Mouse (Mus musculus) right cerebral cortex, postnatal 25 days (tissue): ENCODE measurements around the gene Itgb2.
A peak's percentile ranks its signal among the peaks of the same experiment; 100 is the strongest.

Source experiments
- DNase-seq: peaks from one replicate; pipeline ENCODE4 v3.0.0; 2022

Itgb2 gene

DNA sequence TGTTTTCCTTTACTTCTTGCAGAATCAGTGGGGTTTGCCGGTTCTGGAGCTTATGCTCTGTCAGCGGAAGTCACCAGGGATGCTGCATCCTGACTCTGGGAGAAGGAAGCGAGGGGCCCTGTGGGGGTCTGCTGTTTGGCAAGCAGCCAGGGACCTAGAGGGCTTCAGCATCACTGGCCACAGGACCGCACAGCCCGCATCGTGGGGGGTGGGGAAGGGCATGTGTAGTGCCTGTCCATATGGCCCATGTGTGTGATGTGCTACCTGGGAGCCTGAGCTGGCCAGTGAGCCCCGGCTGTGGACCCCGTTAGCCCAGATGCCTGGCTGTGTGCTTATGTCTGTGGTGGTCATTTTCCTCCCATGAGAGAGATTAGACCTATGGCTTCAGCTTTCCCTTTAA lies 59.7 kb downstream of the Itgb2 start:
- no peak for DNase-seq

GRCm38 (mm10) chr10:77590812-77591211 lies 60.8 kb downstream of the Itgb2 start:
- DNase-seq = no peak

DNA sequence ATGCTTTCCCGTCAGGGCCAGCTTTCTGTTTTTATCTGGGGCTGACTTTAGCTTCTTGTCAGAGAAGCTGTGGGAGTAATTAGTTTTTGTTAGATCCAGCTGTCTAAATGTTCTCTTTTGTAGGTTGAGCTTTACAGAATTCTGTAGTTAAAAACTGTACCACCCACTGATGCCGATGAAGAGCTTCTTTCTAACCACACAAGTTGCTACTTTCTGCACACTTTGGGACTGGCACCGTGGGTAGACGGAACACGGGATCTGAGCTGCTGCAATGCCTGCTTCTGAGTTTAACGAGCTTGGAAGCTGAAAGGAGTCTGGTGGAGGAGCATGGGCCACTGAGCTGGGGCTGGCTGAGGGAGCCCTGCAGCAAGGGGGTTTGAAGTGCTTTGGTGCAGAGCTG lies 61.5 kb downstream of the Itgb2 start:
- DNase-seq = peak; percentile 59

DNA sequence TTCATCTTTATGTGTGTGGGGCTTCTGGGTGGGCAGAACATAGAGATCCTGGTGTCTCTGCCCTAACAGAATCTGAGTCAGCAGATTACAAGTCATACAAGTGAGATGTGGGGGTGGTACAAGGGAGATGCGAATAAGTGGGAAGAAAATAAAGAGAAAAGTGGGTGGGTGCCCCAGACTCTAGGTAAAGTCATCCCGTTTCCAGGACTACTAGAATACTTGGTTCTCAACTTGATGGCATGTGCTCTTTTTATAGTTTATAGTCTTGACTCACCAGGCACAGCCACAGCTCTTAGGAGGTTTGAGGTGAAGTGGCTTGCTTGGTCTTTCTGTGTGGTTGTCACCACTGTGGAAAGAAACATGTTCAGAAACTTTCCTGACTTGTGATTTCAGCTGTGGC lies 66.0 kb downstream of the Itgb2 start:
- DNase-seq = no peak

DNA sequence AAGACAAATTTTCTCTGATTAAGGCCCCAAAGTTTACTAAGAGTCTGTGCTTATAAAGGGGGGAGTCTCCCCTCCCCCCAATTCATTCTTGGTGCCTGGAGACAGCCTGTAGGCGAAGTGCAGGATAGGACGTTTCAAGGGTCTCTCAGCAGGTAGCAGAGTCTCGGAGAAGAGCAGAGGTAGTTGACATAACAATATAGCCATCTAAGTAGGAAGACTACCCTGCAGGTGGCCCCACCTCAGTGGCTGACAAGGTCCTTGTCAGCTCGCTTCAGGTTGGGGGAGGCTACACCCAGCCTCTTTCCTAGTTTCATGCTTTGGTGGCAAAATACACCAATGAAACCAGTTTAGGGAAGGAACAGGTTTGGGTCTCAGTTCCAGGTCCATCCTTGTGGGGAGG lies 73.0 kb downstream of the Itgb2 start:
- DNase-seq = no peak

GRCm38 (mm10) chr10:77604111-77604510 lies 74.1 kb downstream of the Itgb2 start:
- no peak for DNase-seq

DNA sequence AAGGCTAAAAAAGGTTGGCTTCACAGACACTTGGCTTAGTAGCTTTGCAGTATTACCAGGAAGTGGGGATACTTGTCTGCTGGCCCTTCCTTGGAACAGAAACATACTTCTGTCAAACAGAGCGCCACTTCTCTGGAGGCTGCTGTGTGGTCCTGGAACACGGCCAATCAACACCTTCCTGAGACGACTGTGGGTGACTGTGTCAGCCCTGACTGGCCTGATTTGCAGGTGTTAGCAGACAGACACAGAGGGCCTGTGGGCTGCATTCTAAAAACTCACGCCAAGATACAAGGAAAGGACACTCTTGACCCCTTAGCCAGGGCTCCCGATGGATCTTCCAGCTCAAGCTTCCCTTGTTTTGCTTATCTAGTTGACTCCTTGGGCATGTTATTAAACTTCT lies 74.9 kb downstream of the Itgb2 start:
- DNase-seq = no peak

DNA sequence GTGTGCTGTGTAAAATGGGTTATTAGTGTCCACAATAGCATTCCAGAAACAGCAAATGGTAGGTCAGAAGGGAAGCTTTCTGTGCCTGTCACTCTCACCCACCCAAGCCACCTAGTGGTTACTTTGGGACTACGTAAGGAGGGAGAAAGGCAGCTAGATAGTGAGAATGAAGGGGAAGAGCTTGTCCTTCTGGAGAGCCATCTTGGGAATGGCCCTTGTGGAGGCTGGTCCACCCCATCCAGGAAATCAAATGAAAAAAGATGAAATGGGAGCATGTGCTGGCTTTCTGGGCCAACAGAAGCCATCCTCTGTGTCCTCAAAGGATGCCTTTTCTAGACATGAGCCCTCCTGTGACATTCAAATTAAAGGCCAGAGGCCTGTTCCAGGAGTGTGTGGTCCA lies 75.3 kb downstream of the Itgb2 start:
- no peak for DNase-seq

DNA sequence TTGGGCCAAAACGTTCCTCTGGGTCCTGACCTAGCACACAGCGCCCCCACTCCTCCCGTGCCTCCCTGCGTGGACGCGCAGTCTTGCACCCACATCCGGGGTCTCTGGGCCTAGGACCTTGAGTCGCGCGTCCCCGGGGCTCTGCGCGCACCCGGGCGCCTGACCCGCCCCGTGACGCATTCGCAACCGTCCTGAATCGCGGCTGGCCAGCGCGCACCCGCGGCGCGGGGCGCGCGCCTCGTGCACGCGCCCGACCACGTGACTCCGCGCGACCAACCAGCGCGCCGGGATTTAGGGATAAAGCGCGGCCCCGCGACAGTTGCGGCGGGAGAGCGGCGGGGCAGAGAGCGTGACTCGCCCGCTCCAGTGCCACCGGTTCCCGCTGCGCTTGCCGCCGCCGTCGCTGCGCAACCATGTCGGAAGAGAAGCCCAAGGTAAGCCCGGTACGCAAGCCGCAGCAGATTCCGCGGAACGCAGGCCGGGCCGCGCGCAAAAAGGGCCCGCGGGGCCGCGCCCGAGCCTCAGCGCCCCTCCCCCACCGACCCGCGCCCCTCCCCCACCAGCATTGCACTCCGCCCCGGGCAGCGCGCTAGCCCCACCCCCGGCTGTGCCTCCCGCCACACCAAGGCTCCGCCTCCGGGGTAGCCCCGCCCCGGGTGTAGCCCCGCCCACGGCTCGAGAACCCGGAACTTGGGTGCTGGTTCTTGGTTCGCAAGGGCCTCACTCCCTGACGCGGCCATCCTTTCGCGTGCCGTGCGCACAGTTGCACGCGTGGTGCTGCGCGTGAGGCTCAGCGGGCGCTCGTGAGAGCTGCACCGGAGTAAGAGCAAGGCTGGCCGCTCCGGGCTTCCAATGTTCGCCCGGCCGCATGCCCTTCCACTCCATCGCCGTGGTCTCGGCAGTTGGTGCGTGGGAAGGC lies 76.1 kb downstream of the Itgb2 start, which contains the start of the genes Sumo3 and Gm49325:
Gene Sumo3 (plus strand): TSS at position 190 of the 919 bp plus-strand sequence.
Gene Gm49325 (plus strand): TSS at position 290 of the 919 bp plus-strand sequence.
- DNase-seq = peak; percentile 92

- DNase-seq = no peak
Observed at GRCm38 (mm10) chr10:77606855-77607254, 76.8 kb downstream of the Itgb2 start.

GRCm38 (mm10) chr10:77607441-77607840 lies 77.4 kb downstream of the Itgb2 start:
- DNase-seq = no peak

GRCm38 (mm10) chr10:77608589-77608988 lies 78.5 kb downstream of the Itgb2 start:
- DNase-seq = no peak

DNA sequence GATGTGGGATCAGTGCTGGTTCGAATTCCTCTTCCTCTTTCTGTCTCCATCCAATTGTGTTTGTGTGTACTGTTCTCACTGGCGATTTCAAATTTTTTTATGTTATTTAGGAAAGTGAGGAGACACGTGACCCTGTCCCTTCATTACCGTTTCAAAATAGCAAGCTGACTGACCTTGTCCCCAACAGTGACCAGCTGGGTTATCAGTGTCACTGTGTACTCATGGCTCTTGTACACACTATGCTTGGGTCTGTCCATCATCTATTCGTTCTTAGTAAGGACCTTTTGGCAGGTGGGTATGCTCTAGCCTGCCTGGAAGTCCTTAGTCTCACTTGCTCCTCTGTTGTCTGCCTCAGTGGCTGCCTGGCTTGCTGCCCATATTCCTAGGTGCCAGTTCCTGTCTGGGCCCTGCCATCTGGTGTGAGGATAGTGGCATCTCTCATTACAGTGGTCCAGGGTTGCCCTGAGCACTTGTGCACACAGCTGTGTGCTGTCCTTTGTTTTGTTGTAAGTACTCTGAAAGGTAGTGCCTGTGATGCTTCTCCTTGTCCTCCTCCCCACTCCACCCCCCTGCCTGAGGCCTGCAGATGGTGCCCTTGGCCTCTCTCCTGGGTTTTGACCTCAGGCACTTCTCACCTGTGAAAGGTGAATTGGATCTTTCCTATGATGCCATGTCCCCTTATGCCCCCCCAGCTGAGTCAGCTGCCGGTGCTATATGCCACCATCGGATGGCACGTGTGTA lies 80.3 kb downstream of the Itgb2 start:
- no peak for DNase-seq

- DNase-seq = no peak
Observed at GRCm38 (mm10) chr10:77613409-77613808, 83.4 kb downstream of the Itgb2 start.
